Mouse (Mus musculus): ENCODE measurements around the gene Nfil3.

Nfil3 gene

GRCm38 (mm10) chr13:52980951-52981421 lies at the start of gene Nfil3:
TSS of gene Nfil3 (minus strand) at chr13:52981073.
- peak; percentile 88 for DNase-seq (ENCODE audit: low spot score)

DNA sequence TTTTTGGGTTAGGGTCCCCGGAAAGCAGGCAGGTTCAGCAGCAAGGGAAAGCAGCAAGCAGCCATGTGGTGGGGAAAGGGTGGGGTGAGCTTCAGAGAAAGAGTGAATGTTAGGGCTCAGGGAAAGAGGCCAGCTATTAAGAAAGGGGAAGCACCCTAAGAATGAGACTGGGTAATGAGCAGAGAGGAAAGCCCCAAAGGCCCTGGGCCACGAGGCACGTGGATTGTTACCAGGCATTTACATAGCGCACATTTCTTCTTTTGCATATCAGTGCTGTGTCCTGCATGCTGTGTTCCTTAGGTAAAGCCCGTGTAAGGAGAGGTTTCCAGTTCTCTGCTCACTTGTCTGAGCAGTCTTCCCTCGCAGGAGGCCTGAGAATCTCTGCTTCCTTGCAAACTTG lies 43.4 kb upstream of the Nfil3 start:
- no peak for DNase-seq (ENCODE audit: low spot score)

GRCm38 (mm10) chr13:53020282-53020681 lies 39.4 kb upstream of the Nfil3 start:
- DNase-seq (ENCODE audit: low spot score) = no peak

DNA sequence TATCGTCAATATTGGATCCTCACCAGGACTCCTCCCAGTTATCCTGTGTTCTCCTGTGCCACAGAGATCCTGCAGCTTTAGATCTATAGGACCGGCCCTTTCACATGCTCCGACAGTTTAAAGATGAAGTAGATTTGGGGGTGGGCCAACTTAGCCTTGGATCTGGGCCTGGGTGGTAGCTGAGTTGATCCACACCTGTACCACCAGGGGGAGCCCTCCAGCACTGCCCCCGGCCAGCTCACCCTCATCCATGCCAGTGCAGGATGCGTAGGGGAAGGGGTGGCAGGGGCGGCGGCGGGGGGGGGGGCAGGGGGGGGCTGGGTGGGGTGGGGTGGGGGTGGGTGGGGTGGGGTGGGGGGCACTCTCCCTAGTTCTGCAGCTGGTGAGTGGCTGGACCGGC lies 38.7 kb upstream of the Nfil3 start:
- no peak for DNase-seq (ENCODE audit: low spot score)

GRCm38 (mm10) chr13:53018976-53019375 lies 38.1 kb upstream of the Nfil3 start:
- DNase-seq (ENCODE audit: low spot score) = no peak

GRCm38 (mm10) chr13:53017983-53018382 lies 37.1 kb upstream of the Nfil3 start:
- DNase-seq (ENCODE audit: low spot score) = no peak

GRCm38 (mm10) chr13:53017117-53017516 lies 36.2 kb upstream of the Nfil3 start:
- no peak for DNase-seq (ENCODE audit: low spot score)

GRCm38 (mm10) chr13:53011426-53011825 lies 30.6 kb upstream of the Nfil3 start:
- peak; percentile 17 for DNase-seq (ENCODE audit: low spot score)

- DNase-seq (ENCODE audit: low spot score) = no peak
Observed at GRCm38 (mm10) chr13:53008489-53009184, 27.8 kb upstream of the Nfil3 start.

- no peak for DNase-seq (ENCODE audit: low spot score)
Observed at GRCm38 (mm10) chr13:53007781-53008180, 26.9 kb upstream of the Nfil3 start.

GRCm38 (mm10) chr13:53003286-53003685 lies 22.4 kb upstream of the Nfil3 start:
- DNase-seq (ENCODE audit: low spot score) = no peak

DNA sequence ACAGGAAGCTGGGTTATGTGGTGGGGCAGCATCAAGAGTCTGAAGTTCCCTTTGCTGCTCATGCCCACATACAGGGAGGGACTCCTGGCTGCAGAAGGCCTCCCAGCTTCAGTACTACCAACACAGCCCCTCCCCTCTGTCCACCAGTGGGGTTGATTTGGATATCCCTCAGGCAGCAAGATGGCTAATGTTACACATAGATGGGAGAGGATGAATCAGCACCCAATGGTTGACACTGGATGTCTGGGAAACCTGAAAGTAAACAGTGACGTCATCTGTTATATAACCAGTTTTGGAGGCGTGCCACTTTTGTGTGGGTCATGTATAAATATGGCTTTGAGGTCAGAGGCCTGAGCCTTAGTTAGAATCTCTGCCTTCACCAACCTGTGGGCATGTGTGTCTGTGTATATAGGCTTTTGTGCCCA lies 20.6 kb upstream of the Nfil3 start:
- DNase-seq (ENCODE audit: low spot score) = no peak

GRCm38 (mm10) chr13:53000481-53000880 lies 19.6 kb upstream of the Nfil3 start:
- no peak for DNase-seq (ENCODE audit: low spot score)

GRCm38 (mm10) chr13:52998541-52998940 lies 17.7 kb upstream of the Nfil3 start:
- no peak for DNase-seq (ENCODE audit: low spot score)

GRCm38 (mm10) chr13:52997806-52998205 lies 16.9 kb upstream of the Nfil3 start:
- no peak for DNase-seq (ENCODE audit: low spot score)

DNA sequence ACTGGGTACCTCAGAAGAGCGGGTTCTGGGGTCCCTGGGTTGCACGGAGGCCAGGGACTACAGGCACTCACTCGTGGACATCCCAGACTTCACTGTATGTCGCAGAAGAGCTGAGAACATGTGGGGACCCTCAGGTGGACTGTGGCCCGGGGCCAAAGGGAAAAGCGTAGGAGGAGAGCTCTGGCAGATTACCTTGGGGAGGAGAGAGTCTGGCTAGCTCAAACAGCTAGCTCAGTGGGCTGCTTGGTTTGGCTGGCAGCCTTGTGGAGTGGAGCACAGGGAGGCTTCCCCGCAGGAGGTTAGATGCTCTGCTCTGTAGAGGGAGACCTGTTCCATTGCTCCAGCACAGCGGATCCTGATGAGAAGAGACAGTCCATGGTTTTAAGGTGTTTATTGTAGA lies 15.3 kb upstream of the Nfil3 start:
- DNase-seq (ENCODE audit: low spot score) = no peak

DNA sequence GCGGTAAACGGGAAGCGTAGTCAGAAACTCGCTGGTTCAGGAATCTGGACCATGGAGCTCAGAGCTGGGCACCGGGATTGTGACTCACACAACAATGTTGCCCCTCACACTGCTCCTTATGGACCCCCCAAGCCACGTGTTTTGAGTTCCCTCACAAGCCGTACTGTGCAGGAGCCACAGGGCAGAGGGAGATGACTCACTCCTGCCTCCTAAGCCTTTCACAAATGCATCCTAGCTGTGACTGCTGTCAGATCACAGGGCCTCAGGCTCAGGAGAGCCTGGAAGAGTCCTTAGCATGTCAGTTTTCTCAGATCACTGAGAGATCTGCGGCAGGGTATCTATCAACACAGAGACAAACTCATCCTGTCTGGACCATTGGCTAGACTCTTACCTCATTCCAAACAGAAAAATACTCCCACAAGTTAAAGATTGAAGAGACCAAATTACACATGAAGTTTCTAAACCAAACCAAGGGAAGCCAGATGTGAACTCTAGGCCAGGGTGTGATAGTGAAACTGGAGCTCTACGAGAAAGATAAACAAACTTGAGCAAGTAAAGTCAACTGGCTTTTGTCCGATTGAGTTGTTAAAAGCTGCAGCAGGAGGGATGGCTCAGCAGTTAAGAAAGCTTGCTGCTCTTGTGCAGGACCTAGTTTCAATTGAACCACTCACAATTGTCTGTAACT lies 13.5 kb upstream of the Nfil3 start:
- no peak for DNase-seq (ENCODE audit: low spot score)

GRCm38 (mm10) chr13:52990139-52990538 lies 9.3 kb upstream of the Nfil3 start:
- DNase-seq (ENCODE audit: low spot score) = no peak

DNA sequence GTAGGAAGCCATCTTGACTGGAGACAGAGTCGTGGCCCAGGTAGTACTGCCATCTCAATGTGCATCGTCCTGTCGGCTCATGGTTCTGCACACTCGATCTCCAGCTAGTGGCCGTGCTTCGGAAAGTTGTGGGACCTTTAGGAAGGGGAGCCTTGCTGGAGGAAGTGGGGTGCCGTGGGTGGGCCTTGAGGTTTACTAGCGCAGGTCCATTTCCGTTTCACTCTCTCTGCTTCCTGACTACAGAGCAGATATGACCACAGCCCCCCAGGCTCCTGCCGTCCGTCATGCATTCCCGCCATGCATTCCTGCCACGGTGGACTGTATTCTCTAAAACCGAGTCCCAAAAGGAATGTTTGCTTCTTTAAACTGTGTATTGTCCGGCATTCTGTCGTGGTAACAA lies 8.1 kb upstream of the Nfil3 start:
- DNase-seq (ENCODE audit: low spot score) = no peak

DNA sequence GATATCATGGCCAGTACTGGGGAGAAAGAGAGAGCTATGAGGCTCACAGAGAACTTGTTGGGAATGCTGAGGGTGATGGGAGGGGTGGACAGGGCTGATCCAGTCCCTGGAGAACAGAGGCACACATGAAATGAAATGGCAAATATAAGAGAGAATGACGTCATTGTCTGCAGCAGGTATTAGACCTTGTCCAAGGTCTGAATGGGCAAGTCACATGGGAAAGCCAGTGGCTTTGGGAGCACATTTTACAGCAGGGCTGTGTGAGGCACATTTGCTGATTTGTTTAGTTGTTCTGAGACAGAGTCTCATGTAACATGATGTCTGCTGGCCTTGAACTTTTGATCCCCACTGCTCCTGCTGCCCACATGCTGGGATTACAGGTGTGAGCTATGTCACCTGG lies 7.0 kb upstream of the Nfil3 start:
- no peak for DNase-seq (ENCODE audit: low spot score)

- no peak for DNase-seq (ENCODE audit: low spot score)
Observed at GRCm38 (mm10) chr13:52986215-52986780, 5.4 kb upstream of the Nfil3 start.

DNA sequence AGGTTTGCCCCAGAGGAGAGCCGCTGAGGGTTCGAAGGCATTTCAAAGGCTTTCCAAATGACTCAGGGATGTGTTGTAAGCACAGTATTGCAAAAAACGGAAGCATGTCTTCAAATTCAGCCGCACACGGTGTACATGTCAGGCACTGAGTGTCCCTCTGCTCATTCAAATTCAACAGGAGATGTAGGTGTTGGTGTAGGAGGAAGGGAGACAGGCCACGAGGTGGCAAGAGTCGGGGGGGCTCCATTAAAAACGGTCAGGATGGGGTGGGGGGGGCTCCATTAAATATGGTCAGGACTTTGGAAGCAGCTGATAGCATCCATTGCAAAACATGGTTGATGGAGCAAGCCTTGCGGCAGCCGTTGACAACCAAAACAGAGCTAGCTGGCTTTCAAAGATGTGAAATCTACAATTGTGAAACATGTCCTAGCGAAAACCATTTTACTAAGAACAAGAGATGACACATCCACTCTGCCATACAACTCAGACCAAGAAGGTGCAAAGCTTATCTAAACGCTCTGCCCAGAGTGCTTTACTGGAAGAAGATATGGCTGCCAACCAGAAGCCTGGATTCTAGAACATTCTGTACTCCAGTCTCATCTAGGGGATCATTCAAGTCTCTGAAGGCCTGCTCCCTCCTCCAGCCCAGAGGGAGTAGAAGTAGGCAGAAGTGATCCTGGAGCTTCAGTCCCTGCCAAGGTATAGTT lies 4.8 kb upstream of the Nfil3 start:
- DNase-seq (ENCODE audit: low spot score) = no peak

- DNase-seq (ENCODE audit: low spot score) = peak; percentile 97
Observed at GRCm38 (mm10) chr13:52982703-52983102, 1.8 kb upstream of the Nfil3 start.
